Mouse (Mus musculus) stomach, postnatal 0 days (tissue): ENCODE data around the gene Tmco4.

Experiments used
- CTCF ChIP-seq: IDR thresholded peaks from 2 replicates; pipeline ENCODE4 v1.5.1; 2016; ENCODE audit warnings: antibody characterized with exemption, low read depth, mild to moderate bottlenecking, moderate library complexity
- EP300 ChIP-seq: optimal IDR thresholded peaks from 2 replicates; pipeline ENCODE3; 2016; ENCODE audit warnings: antibody characterized with exemption

- TF ChIP-seq CTCF (no peak), EP300 (no peak)
Measured at GRCm38 (mm10) chr4:139044566-139044965, 71.9 kb downstream of the Tmco4 start.
